Mouse (Mus musculus) G1E (cell line): ENCODE data around the gene Bmp8a.

ENCODE experiments used
- CTCF ChIP-seq: IDR thresholded peaks from 2 replicates; pipeline ENCODE4 v1.5.1; 2012; ENCODE audit warnings: low read depth, low read length, inconsistent platforms, mixed read lengths
- GATA1 ChIP-seq: IDR thresholded peaks from 2 replicates; pipeline ENCODE4 v1.6.1; 2012; ENCODE audit warnings: borderline replicate concordance, low read length, inconsistent platforms, mixed read lengths
- POLR2AphosphoS5 ChIP-seq: IDR thresholded peaks from 2 replicates; pipeline ENCODE4 v1.6.1; 2012; ENCODE audit warnings: low read depth, low read length, inconsistent platforms; ENCODE audit not compliant: insufficient replicate concordance
- TAL1 ChIP-seq: conservative IDR thresholded peaks from 2 replicates; pipeline ENCODE4 v1.6.1; 2012; ENCODE audit warnings: low read depth, low read length, inconsistent platforms, mixed read lengths

- no peak for TF ChIP-seq CTCF
- TF ChIP-seq POLR2AphosphoS5, result no peak
- no peak for TF ChIP-seq GATA1
- TF ChIP-seq TAL1, result no peak
Observed at GRCm38 (mm10) chr4:123383173-123383572, 40.1 kb upstream of the Bmp8a start.
